Mouse (Mus musculus) right cerebral cortex, postnatal 14 days (tissue): Measurements from ENCODE around the gene Efhd1.

Experiments used
- DNase-seq: peaks from one replicate; pipeline ENCODE4 v3.0.0; 2022

Gene Efhd1

DNA sequence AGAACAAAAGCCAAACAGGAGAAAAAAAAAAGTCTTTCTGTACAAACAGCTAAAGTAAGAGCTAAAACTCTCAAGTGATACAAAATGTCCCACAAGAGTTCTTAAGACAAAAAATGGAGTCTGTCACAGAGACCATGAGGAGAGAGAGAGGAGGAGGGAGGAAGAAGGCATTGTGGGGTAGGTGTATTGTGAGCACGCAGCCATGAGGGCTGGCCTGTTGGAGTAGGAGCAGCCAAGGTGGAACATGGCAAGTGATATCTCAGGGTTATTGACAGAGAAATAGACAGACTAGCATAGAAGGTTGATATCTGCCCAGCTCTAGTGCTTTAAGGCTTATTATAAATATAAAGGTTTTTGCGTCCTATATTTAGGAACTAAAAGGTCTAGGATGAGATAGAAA is 48.5 kb downstream of the Efhd1 start:
- no peak for DNase-seq

DNA sequence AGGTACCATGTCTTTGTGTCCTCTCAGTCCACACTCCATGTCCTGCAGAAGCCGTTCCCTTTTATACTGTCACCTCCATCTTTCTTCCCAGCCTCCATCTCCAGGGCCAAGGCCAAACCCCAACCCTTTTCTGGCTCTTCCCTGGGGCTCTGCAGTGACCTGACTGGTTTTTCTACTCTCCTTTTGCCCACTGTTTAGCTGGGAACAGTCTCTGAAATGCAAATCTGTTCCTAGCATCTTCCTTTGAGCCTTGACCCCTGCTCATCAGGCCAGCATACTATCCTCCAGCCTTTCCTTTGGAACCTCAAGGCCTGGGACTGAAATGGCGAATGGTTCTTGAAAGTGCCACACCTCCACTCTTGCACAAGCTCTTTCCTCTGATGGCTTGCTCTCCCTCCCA is 49.0 kb downstream of the Efhd1 start:
- no peak for DNase-seq

DNA sequence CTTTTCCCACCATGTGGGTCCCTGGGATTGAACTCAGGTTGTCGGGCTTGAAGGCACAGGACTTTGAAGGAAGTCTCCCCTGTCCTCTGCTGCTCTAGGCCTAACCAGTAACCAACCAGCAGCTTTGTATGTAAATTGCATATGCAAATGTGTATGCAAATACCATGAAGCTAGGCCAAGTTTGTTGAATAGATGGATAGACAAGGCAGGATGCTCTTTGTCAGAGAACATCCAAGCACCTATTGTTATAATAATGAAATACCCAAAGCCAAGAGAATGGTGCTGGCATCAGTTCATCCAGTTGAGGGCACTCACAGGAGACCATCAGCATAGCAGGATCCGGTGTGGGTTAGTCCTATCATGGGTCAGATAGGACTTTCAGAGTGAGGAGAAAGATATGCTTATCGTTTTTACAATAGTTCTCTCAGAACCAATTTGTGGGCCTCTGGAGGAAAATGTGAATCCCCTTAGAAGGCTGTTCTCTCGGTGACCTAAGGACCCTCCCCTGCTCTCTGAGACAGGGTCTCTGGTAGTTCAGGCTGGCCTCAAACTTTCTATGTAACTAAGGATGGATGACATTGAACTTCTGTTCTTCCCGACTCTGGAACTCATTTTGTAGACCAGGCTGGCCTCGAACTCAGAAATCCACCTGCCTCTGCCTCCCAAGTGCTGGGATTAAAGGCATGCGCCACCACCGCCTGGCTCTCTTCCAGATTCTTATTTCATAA is 49.8 kb downstream of the Efhd1 start:
- no peak for DNase-seq

DNA sequence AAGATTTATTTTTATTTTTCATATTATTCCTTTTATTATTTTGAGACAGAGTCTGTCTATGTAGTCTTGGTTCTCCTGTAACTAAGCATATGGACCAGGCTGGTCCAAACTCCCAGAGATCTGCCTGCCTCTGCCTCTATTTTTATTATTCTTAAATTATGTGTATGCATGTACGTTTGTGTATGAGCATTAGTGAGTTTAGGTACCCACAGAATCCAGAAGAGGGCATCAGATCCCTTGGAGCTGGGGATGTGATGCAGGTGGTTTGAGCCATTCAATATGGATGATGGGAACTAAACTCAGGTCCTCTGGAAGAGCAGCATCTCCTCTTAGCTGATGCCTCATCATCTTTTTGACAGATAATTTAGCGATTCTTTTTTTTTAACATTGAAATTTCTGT is 51.3 kb downstream of the Efhd1 start:
- no peak for DNase-seq

DNA sequence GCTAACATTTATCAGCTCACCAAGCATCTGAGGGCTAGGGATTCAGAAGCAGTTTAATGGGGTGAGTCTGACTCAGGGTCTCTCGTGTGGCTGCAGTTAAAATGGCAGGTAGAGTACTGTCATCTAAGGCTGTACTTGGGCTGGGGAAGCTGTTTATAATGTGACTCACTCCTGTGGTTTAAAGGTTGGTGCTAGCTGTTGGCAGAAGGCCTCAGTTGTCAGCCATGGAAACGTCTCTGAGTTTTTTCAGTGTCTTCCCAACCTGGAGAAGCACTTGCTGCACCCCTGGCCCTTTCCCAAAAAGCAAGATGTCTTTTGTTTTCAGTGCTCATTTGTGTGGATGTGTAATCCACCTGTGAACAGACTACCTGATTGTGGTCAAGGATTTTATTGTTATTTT is 51.7 kb downstream of the Efhd1 start:
- DNase-seq = no peak

DNA sequence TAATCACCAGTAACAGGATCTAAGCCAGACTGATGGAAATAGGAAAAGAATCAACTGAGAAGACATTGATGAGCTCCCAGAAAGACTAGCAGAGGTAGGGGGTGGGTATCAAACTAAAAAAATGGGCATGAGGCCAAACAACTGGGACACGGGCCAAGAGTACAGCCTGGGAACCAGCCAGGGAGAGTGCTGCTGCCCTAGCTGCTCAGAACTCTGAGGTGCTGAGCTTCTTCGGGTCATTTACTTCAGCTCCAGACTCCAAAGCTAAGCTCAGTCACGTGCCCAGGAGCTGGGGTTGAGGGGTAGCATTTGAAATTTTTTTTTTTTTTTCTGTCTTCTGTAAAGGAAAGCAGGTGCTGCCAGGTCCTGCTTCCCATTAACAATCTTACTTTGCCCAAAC is 52.5 kb downstream of the Efhd1 start:
- DNase-seq = peak; percentile 63

DNA sequence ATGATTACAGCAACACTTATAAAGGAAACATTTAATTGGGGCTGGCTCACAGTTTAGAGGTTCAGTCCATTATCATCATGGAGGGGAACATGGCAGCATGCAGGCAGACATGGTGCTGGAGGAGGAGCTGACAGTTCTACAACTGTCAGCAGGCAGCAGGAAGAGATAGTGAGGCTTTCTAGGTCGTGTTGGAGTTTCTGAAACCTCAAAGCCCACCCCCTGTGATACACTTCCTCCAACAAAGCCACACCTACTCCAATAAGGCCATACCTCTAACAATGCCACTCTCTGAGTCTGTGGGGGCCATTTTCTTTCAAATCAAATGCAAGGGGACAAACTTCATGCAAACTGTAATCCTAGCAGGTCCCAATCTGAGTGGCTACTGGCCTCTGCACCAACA is 56.9 kb downstream of the Efhd1 start:
- DNase-seq = no peak

DNA sequence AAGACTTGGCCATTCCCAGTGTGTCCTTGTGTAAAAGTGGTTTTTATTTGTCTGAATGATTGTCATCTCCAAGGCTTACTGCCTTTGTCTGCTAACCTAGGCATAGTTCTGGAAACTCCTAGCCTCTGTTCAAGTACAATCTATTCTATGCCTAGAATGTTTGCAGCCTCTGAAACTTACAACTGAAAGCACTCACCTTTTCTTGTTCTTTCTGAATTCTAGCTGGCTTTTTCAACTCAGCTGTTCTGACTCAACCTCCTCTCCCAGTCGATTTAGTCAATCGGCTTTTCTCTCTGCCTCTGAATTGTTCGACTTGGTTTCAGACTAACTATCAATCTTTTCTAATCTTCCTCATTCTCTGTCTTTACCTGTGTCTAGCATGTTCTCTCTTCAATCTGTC is 58.6 kb downstream of the Efhd1 start:
- no peak for DNase-seq

DNA sequence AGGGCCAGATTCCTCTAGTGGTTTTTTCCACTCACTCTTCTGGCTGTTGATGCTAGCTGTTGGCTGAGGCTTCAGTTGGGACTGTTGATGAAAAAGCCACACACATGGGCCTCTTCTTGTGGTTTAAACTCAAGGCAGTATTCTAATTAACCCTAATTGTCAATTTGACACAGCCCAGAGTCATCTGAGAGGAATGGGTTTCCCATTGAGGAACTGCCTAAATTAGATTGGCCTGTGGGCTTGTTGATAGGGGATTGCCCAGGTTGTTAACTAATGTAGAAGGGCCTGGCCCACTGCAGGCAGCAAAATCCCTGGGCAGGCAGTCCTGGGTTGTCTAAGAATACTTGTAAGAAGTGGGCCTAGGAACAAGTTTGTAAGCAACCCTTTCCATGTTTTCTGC is 60.5 kb downstream of the Efhd1 start:
- DNase-seq = no peak

DNA sequence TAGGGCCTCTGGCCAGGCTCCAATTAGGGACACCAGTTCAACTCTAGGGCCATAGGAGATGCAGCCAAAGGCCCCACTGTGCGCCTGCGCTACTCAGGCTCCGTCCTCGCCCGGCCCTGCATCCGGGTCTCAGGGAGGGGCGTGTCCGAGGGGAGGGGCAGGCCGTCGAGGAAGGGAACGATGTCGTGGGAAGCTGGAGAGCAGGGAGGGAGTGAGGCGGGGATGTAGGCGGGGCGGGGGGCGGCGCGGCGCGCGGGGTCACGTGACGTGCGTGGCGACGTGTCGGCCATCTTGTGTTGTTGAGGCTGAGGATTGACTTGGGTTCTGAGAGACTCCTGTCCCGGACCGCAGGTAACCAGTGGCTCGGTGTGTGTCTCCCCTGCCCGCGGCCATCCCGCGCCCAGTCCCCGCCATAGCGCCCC is 62.6 kb downstream of the Efhd1 start, which contains the start of gene Gigyf2:
Gene Gigyf2, plus strand, starts transcription at position 257 of the 422 bp plus-strand sequence.
- DNase-seq = peak; percentile 95

DNA sequence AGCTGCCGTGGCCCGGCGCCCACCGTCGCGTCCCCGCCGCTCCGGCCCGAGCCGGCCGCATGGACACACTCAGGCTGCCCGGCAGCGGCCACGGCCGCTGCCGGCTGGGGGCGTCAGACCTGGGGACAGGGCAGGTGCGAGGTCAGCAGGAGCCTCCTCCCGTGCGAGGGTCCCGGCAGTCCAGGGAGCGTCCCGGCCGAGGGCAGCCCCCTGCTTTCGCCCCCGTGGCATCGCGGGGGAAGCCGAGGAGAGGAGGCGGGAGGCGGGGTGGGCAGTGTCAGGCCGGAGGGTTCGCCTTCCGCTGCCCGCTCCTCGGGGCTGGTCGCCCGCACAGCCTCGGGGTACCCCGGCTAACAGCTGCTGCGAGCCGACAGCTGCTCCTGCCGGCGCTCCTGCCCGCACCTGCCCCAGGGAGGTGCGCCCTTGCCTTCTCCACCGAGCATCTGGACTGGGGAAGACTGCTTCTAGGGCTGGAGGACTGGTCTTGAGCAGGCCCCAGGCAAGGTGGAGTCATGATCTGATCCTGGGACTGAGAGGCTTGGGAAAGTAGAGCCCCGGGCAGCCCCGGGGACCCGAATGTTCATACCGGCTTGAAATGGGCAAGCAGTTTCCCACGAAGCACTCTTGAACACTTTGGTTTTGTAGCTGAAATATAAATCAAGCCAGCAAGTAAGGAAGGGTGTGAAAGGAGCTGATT is 63.1 kb downstream of the Efhd1 start:
- peak; percentile 30 for DNase-seq

DNA sequence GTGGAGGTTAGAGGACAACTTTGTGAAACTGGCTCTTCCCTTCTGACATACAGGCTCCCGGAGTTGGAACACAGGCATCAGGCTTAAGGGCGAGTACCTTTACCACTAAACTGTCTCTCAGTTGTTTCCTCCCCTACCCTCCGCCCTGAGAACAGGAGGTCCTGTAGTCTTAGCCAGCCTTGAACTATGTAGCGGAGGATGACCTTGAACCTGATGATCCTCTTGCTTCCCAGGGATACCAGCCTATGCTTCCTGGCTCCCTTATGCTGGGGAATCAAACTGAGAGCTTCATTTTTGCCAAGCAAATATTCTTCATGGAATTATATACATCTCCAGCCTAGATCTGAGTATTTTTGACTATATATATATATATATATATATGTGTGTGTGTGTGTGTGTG is 67.6 kb downstream of the Efhd1 start:
- no peak for DNase-seq

DNA sequence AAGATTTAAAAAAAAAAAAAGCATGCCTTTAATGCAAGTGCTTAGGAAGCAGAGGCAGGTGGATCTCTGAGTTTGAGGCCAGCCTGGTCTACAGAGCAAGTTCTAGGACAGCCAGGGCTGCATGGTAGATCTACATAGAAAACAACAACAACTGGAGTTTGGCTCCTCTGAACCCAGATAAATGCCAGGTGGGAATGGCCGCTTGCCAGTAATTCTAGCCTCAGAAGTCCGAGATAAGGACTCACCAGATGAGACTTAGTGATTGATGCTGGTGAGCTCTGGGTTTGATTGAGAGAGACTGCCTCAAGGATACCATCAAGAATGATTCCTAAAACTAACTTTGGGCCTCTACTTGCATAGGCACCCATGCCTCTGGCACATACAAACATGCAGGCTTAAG is 86.4 kb downstream of the Efhd1 start:
- no peak for DNase-seq

DNA sequence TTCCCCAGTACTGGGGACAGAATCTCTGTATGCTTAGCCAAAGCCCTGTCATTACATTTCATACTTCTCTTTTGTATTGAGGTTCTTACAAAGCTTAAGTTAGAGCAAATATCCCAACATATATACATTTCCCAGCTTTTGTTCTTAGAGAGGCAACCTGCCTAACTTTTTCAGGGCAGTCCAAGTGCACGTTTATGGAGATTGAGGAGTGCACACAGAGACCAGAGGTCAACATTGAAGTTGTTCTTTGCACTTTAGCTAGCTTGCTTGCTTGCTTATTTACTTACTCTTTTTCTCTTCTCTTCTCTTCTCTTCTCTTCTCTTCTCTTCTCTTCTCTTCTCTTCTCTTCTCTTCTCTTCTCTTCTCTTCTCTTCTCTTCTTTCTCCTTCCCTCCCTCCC is 96.1 kb downstream of the Efhd1 start:
- DNase-seq = no peak
